Comparison of ENCODE assay signal across 14 mouse cellular contexts in the genomic region with DNA sequence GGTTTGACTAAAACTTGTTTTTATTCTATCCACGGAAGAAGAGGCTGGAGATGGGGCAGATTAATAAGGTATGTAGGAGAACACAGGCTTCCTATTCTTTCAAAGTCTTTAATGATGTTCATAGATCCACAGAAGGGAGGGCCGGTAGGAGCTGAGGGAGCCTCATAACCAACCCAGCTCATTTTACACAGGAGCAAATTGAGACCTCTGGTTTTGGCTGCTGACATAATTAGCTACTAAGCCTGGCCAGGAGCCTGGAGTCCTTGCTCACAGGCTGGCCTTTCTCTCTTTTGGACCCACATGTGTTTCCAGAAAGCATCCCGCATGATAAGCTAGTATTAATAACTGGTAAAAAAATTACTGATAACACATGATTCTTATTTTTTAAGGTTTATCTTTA.
A peak's percentile ranks its signal among the peaks of the same experiment; 100 is the strongest.
DNase-seq lines count a peak whose midpoint lies in the region; ATAC-seq and TF ChIP-seq lines count a peak whose summit lies in the region.
"Had no signal": no experiment of that assay in that cellular context is flagged by ENCODE, and none has a peak within 500 bp of the region (broad histone marks: within the 10 kb centered on the region; RNA-seq: fewer than 3 reads in every experiment).

No protein-coding gene starts in this region.

- H3K9ac ChIP-seq in limb, embryonic 14.5 days (ENCODE audit: low read depth, low read length, severe bottlenecking) = no peak overlapping the region
- H3K9ac ChIP-seq in hindbrain, embryonic 13.5 days = no peak overlapping the region
- H3K9ac ChIP-seq: lung, embryonic 15.5 days; midbrain, embryonic 13.5 days; stomach, embryonic 15.5 days had no signal

- H3K4me3 ChIP-seq in limb, embryonic 14.5 days (replicated peaks; ENCODE audit: low read length) = no peak overlapping the region
- no peak overlapping the region for H3K4me3 ChIP-seq in hindbrain, embryonic 13.5 days
- H3K4me3 ChIP-seq: hindbrain, embryonic 10.5 days; lung, embryonic 15.5 days; midbrain, embryonic 13.5 days; stomach, embryonic 15.5 days had no signal

- H3K9me3 ChIP-seq in limb, embryonic 14.5 days (ENCODE audit: control insufficient read depth, low read length) = no peaks in the 10 kb centered on the region
- no peaks in the 10 kb centered on the region for H3K9me3 ChIP-seq in hindbrain, embryonic 13.5 days
- H3K9me3 ChIP-seq: hindbrain, embryonic 10.5 days; lung, embryonic 15.5 days; midbrain, embryonic 13.5 days; stomach, embryonic 15.5 days had no signal

- peak; percentile 26 to 35 for DNase-seq in heart, postnatal 10 days
- no peak for DNase-seq in heart, adult 9 months (ENCODE audit: low spot score in 2 of 2)
- DNase-seq in lung, postnatal 14 days = peak; percentile 15
- no peak for DNase-seq in lung, adult 18-20 months
- peak; percentile 80 for DNase-seq in cerebellum, adult 9-10 months
- DNase-seq in limb, embryonic 14.5 days (ENCODE audit: low spot score) = peak; percentile 54
- no peak for DNase-seq in right cerebral cortex, postnatal 4 days
- DNase-seq: adrenal gland, postnatal 36 days; kidney, postnatal 25 days had no signal

- 0 out of 2 replicates have a peak, but pooled peaks have one; percentile 30 for ATAC-seq in limb, embryonic 14.5 days (ENCODE audit: low FRiP score, low read depth)
- ATAC-seq in hindbrain, embryonic 13.5 days (ENCODE audit: low FRiP score) = no peak
- ATAC-seq: midbrain, embryonic 13.5 days had no signal

- H3K4me2 ChIP-seq in limb, embryonic 14.5 days (replicated peaks; ENCODE audit: low read depth, low read length, severe bottlenecking) = no peak overlapping the region
- H3K4me2 ChIP-seq in hindbrain, embryonic 13.5 days = no peak overlapping the region
- H3K4me2 ChIP-seq: lung, embryonic 15.5 days; midbrain, embryonic 13.5 days; stomach, embryonic 15.5 days had no signal

- H3K4me1 ChIP-seq in limb, embryonic 14.5 days (ENCODE audit: control insufficient read depth, insufficient read depth, low read length) = peaks cover 9% of the 10 kb centered on the region; the same call in 1 of the 2 replicates
- peaks cover 4% of the 10 kb centered on the region for H3K4me1 ChIP-seq in hindbrain, embryonic 13.5 days (replicated peaks)
- H3K4me1 ChIP-seq: lung, embryonic 15.5 days; midbrain, embryonic 13.5 days; stomach, embryonic 15.5 days had no signal

- no peaks in the 10 kb centered on the region for H3K36me3 ChIP-seq in limb, embryonic 14.5 days (ENCODE audit: control insufficient read depth, insufficient read depth, low read length)
- no peaks in the 10 kb centered on the region for H3K36me3 ChIP-seq in hindbrain, embryonic 13.5 days
- H3K36me3 ChIP-seq: hindbrain, embryonic 10.5 days; lung, embryonic 15.5 days; midbrain, embryonic 13.5 days; stomach, embryonic 15.5 days had no signal

- no peaks in the 10 kb centered on the region for H3K27me3 ChIP-seq in limb, embryonic 14.5 days (ENCODE audit: control insufficient read depth, insufficient read depth, low read length)
- H3K27me3 ChIP-seq in hindbrain, embryonic 13.5 days = no peaks in the 10 kb centered on the region
- H3K27me3 ChIP-seq: lung, embryonic 15.5 days; midbrain, embryonic 13.5 days; stomach, embryonic 15.5 days had no signal

- TF ChIP-seq POLR2A in limb, embryonic 14.5 days (IDR thresholded peaks at IDR 0.05; ENCODE audit: borderline replicate concordance, extremely low read depth, insufficient read depth, insufficient read length) = no peak

- H3K27ac ChIP-seq in limb, embryonic 14.5 days (replicated peaks; ENCODE audit: low read depth, low read length) = peak overlapping the region; percentile 29; the same call in 1 of the 2 replicates
- no peak overlapping the region for H3K27ac ChIP-seq in hindbrain, embryonic 13.5 days
- H3K27ac ChIP-seq: hindbrain, embryonic 10.5 days; lung, embryonic 15.5 days; midbrain, embryonic 13.5 days; stomach, embryonic 15.5 days had no signal

- intact Hi-C loops in heart, postnatal 10 days (cut with DNase I) = no loop called here

- WGBS in limb, embryonic 14.5 days = 21% methylated on average over 3 of the region's 3 CpGs
- 89% methylated on average over 3 of the region's 3 CpGs for WGBS in hindbrain, embryonic 13.5 days

Comparison
In these comparisons a context has a peak if more than half of its experiments do, and no peak if none do; other contexts are left out.
1. DNase-seq: peak in heart, postnatal 10 days (2 of 2), lung, postnatal 14 days (single experiment), cerebellum, adult 9-10 months (single experiment) and limb, embryonic 14.5 days (single experiment); none in heart, adult 9 months (0 of 2), lung, adult 18-20 months (0 of 2) and right cerebral cortex, postnatal 4 days (single experiment).